ENCODE assay signal across 9 mouse cellular contexts in genomic region chr6:100380536-100380935, GRCm38 (mm10).
DNase-seq lines count a peak whose midpoint lies in the region; ATAC-seq lines count a peak whose summit lies in the region.
"Had no signal": no experiment of that assay in that cellular context is flagged by ENCODE, and none has a peak within 500 bp of the region (broad histone marks: within the 10 kb centered on the region; RNA-seq: fewer than 3 reads in every experiment).

No protein-coding gene starts in this region.

- peak; percentile 65 for DNase-seq in embryo, embryonic 10 days (ENCODE audit: low spot score)
- DNase-seq in embryo, embryonic 9.5 days (ENCODE audit: extremely low spot score) = no peak
- peak; percentile 48 for DNase-seq in NIH3T3 (ENCODE audit: low read depth)
- DNase-seq in forelimb bud, embryonic 11.5 days (ENCODE audit: low read depth, low spot score) = peak; percentile 64
- no peak for DNase-seq in spleen, adult 18-20 months
- no peak for DNase-seq in heart, adult 11 months
- no peak for DNase-seq in kidney, adult 18-20 months
- DNase-seq: cerebellum, adult 11-12 months had no signal

- H3K27ac ChIP-seq in midbrain, embryonic 12.5 days (replicated peaks) = no peak overlapping the region

- no peak overlapping the region for H3K9ac ChIP-seq in midbrain, embryonic 12.5 days (replicated peaks)

- H3K4me2 ChIP-seq in midbrain, embryonic 12.5 days (replicated peaks) = no peak overlapping the region

- H3K4me1 ChIP-seq in midbrain, embryonic 12.5 days = peaks cover 20% of the 10 kb centered on the region

- peaks cover 30% of the 10 kb centered on the region for H3K27me3 ChIP-seq in midbrain, embryonic 12.5 days

- 25% methylated on average over 6 of the region's 6 CpGs for WGBS in midbrain, embryonic 12.5 days

- H3K9me3 ChIP-seq in midbrain, embryonic 12.5 days = no peaks in the 10 kb centered on the region

- ATAC-seq in midbrain, embryonic 12.5 days (ENCODE audit: low FRiP score, low read depth) = peak; percentile 60; the same call in 1 of the 2 replicates

- no peaks in the 10 kb centered on the region for H3K36me3 ChIP-seq in midbrain, embryonic 12.5 days

- no peak overlapping the region for H3K4me3 ChIP-seq in midbrain, embryonic 12.5 days

Comparison
In these comparisons a context has a peak if more than half of its experiments do, and no peak if none do; other contexts are left out.
1. DNase-seq: peak in embryo, embryonic 10 days (single experiment), NIH3T3 (single experiment) and forelimb bud, embryonic 11.5 days (single experiment); none in embryo, embryonic 9.5 days (single experiment), spleen, adult 18-20 months (0 of 2), heart, adult 11 months (single experiment) and kidney, adult 18-20 months (single experiment).